Mouse (Mus musculus): ENCODE results near the gene Hps3.

DNA sequence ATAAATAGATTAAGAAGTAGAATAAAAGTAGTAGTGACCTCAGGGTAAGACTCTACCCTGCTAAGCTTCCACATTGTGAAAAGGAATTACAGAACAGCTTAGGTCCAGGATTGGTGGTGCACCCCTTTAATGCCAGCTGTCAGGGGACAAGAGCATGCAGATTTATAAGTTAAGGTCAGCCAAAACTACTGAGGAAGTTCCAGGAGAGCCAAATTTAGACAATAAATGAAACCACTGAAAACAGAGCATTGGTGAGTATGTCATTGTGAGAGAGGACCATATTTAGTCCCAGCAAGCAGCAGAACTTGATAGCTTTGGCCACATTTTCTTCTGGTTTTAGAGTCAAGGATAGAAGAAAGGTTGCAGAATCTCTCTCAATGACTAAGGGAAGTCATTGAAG lies 86.6 kb downstream of the Hps3 start:
- TF ChIP-seq GATA1 (IDR thresholded peaks at IDR 0.05; ENCODE audit: low read length) (no peak), TAL1 (IDR thresholded peaks at IDR 0.05; ENCODE audit: low read length) (no peak)

Measured in erythroblast, embryonic 14.5 days (primary cell).